Mouse (Mus musculus) CH12.LX (cell line): ENCODE measurements around the gene Ppp1r9b.

Source experiments
- CTCF ChIP-seq, 2 experiments: IDR thresholded peaks in 1 of 2; conservative IDR thresholded peaks in 1 of 2; 2 replicates each; pipeline ENCODE4 v1.5.1; 2011 to 2012; ENCODE audit warnings: low read depth in 2 of 2, low read length in 2 of 2, improper control_type of control experiment in 1 of 2, inconsistent platforms in 1 of 2, mild to moderate bottlenecking in 1 of 2, moderate library complexity in 1 of 2
- POLR2A ChIP-seq: IDR thresholded peaks from 2 replicates; pipeline ENCODE4 v1.6.1; 2011; ENCODE audit warnings: low read depth, mild to moderate bottlenecking, improper control_type of control experiment, low read length

GRCm38 (mm10) chr11:94943054-94943453, 47.8 kb upstream of the Ppp1r9b start:
- no peak for TF ChIP-seq POLR2A
- TF ChIP-seq CTCF (conservative IDR thresholded peaks at IDR 0.05 in 1 of 2, IDR thresholded peaks at IDR 0.05 in 1 of 2; ENCODE audit: low read depth in 2 of 2, low read length in 2 of 2) = no peak
